Mouse (Mus musculus) adrenal gland, adult (tissue): Measurements from ENCODE around the gene Fam185a.

Source experiments
- DNase-seq, 2 experiments: peaks; one replicate each; pipeline ENCODE4 v3.0.0; 2022 to 2023; ENCODE audit warnings: low spot score in 1 of 2; ENCODE audit not compliant: inconsistent age in 2 of 2

Fam185a gene

GRCm38 (mm10) chr5:21529110-21529720, 104.5 kb downstream of the Fam185a start:
- DNase-seq = no peak
